ENCODE assay signal across 14 mouse cellular contexts in the genomic region with DNA sequence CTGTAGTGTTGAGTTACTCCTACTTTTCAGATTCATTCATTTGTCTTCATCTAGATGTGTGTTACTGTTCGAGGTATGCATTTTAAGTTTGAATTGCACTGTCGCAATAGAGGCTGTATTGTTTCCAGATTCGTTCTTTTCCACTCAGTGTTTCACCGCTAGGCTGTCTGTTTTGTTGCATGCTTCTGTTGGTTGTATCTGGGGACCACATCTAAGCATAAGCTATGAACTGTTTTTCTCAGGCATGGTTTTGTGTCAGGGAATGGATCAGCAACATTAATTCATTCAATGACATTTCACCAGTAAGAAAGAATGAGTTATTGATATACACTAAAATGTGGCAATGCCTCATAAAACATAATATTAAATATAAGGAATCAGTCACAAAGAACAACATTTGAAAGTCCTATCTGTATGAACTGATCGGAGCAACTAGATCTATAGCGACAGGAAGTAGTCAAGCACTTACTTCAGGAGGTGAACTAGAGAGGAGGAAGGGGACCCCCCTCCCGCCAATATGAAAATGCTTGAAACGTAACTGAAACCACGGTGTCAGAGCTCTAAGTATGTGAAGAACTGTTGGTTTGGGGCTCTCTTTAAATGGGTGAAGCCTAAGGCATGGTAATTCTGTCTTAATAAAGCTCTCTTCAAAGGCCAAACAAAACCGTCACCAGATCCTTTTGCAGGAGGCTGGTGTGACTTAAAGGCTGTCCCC.
"Had no signal": no experiment of that assay in that cellular context is flagged by ENCODE, and none has a peak within 500 bp of the region (broad histone marks: within the 10 kb centered on the region; RNA-seq: fewer than 3 reads in every experiment).

No protein-coding gene starts in this region.

- H3K27me3 ChIP-seq: kidney, embryonic 15.5 days; limb, embryonic 15.5 days; liver, embryonic 13.5 days; lung, embryonic 15.5 days; midbrain, embryonic 13.5 days; neural tube, embryonic 13.5 days had no signal

- H3K36me3 ChIP-seq: kidney, embryonic 15.5 days; limb, embryonic 15.5 days; liver, embryonic 13.5 days; lung, embryonic 15.5 days; midbrain, embryonic 13.5 days; neural tube, embryonic 13.5 days had no signal

- ATAC-seq: intestine, embryonic 16.5 days; liver, postnatal 0 days; midbrain, embryonic 13.5 days had no signal

- DNase-seq: kidney, adult 2 months; kidney, postnatal 14 days; layer of hippocampus, adult 9-11 months; layer of hippocampus, postnatal 36 days; liver, embryonic 13.5 days; liver, postnatal 0 days; lung, postnatal 14 days; retina, postnatal 1 day had no signal
